Mouse (Mus musculus) lung, postnatal 0 days (tissue): ENCODE results near the gene Ell. TPM values are rescaled to one million over a fixed set of nuclear protein-coding genes. Genes with fewer than 3 reads are reported as not detected.

Source experiments
- ATAC-seq: fragments of 200-750 bp; cut with Nextera tagmentation; 2 replicates; pipeline ENCODE4 v1.8.0; 2017; ENCODE audit warnings: moderate library complexity
- DNase-seq: peaks from one replicate; pipeline ENCODE4 v3.0.0-alpha.2; 2016; ENCODE audit warnings: low spot score
- H3K27ac ChIP-seq: fragments of 300-500 bp; sonication (generic); 2 replicates; pipeline ENCODE4 v1.5.1; 2014; ENCODE audit warnings: antibody characterized with exemption, mild to moderate bottlenecking, low read length, mixed read lengths
- H3K27me3 ChIP-seq: fragments of 300-500 bp; sonication (generic); replicated peaks from 2 replicates; pipeline ENCODE4 v1.6.1; 2014; ENCODE audit warnings: low read length, mixed read lengths; ENCODE audit not compliant: insufficient read depth
- H3K36me3 ChIP-seq: fragments of 300-500 bp; sonication (generic); 2 replicates; pipeline ENCODE4 v1.6.1; 2014; ENCODE audit warnings: low read length, mixed read lengths; ENCODE audit not compliant: insufficient read depth
- H3K4me1 ChIP-seq: fragments of 300-500 bp; sonication (generic); 2 replicates; pipeline ENCODE4 v1.6.1; 2014; ENCODE audit warnings: antibody characterized with exemption, low read depth, low read length, mixed read lengths; ENCODE audit not compliant: insufficient read depth
- H3K4me2 ChIP-seq: fragments of 300-500 bp; sonication (generic); replicated peaks from 2 replicates; pipeline ENCODE4 v1.6.1; 2014; ENCODE audit warnings: low read depth, mild to moderate bottlenecking, low read length, moderate library complexity, mixed read lengths
- H3K4me3 ChIP-seq: fragments of 300-500 bp; sonication (generic); 2 replicates; pipeline ENCODE4 v1.5.1; 2014; ENCODE audit warnings: low read depth, low read length
- H3K9ac ChIP-seq: fragments of 300-500 bp; sonication (generic); replicated peaks from 2 replicates; pipeline ENCODE4 v1.6.1; 2014; ENCODE audit warnings: low read depth, mild to moderate bottlenecking
- H3K9me3 ChIP-seq: fragments of 300-500 bp; sonication (generic); 2 replicates; pipeline ENCODE4 v1.6.1; 2016; ENCODE audit warnings: low read length, mixed read lengths
- CTCF ChIP-seq: IDR thresholded peaks from 2 replicates; pipeline ENCODE4 v1.5.1; 2016; ENCODE audit warnings: antibody characterized with exemption, mild to moderate bottlenecking
- EP300 ChIP-seq: IDR thresholded peaks from 2 replicates; pipeline ENCODE4 v1.6.1; 2016; ENCODE audit warnings: antibody characterized with exemption, mild to moderate bottlenecking, control low read depth
- WGBS: fragments of 180-500 bp; shearing (Covaris S2); extraction: QIAGEN DNeasy Blood & Tissue Kit; methylation state at CpG from one replicate; pipeline ENCODE4 v1.1.7; 2014; 5-methylcytosine and 5-hydroxymethylcytosine counted together
- polyA plus RNA-seq: library from polyadenylated mRNA; unstranded; fragments of >200 nt; fragmentation: Nextera tagmentation; extraction: Ambion mirVana; gene quantifications from 2 replicates; pipeline ENCODE4 v1.2.1, GENCODE M21; 2015

Ell gene
- polyA plus RNA-seq, 1 experiment from 2014 or later = 13.0 TPM

GRCm38 (mm10) chr8:70551558-70552161 is 12.4 kb downstream of the Ell start:
- DNase-seq (no peak), ATAC-seq (no peak)
- Histone ChIP-seq H3K4me2 (no peak overlapping the region), H3K4me3 (no peak overlapping the region), H3K36me3 (no peaks in the 10 kb centered on the region), H3K9ac (no peak overlapping the region), H3K27me3 (no peaks in the 10 kb centered on the region), H3K4me1 (peaks cover 25% of the 10 kb centered on the region), H3K27ac (no peak overlapping the region; the same call in 1 of the 2 replicates), H3K9me3 (no peaks in the 10 kb centered on the region)
- WGBS = 23% methylated on average over 3 of the region's 3 CpGs
- TF ChIP-seq EP300 = no peak
- no peak for TF ChIP-seq CTCF

GRCm38 (mm10) chr8:70552836-70553235 is 13.6 kb downstream of the Ell start:
- peak; percentile 49 for DNase-seq
- Histone ChIP-seq H3K27me3 (no peaks in the 10 kb centered on the region), H3K9me3 (no peaks in the 10 kb centered on the region), H3K4me3 (no peak overlapping the region), H3K4me1 (peaks cover 28% of the 10 kb centered on the region), H3K4me2 (no peak overlapping the region), H3K27ac (no peak overlapping the region), H3K9ac (no peak overlapping the region), H3K36me3 (no peaks in the 10 kb centered on the region)
- no peak for TF ChIP-seq CTCF
- TF ChIP-seq EP300 = no peak
- peak; percentile 57 for ATAC-seq
- whole genome bisulfite sequencing = 0% methylated on average over 1 of the region's 1 CpGs

GRCm38 (mm10) chr8:70553740-70554139 is 14.5 kb downstream of the Ell start:
- ATAC-seq = peak; percentile 13; the same call in 1 of the 2 replicates

GRCm38 (mm10) chr8:70555079-70555747 is 16.0 kb downstream of the Ell start:
- no peaks in the 10 kb centered on the region for H3K36me3 ChIP-seq
- WGBS = 83% methylated on average over 4 of the region's 4 CpGs
- H3K4me2 ChIP-seq = no peak overlapping the region
- ATAC-seq = no peak
- no peak for DNase-seq
- TF ChIP-seq CTCF = no peak
- no peak for TF ChIP-seq EP300
- no peaks in the 10 kb centered on the region for H3K27me3 ChIP-seq
- peaks cover 36% of the 10 kb centered on the region for H3K4me1 ChIP-seq
- H3K9me3 ChIP-seq = no peaks in the 10 kb centered on the region
- H3K9ac ChIP-seq = no peak overlapping the region
- H3K27ac ChIP-seq = peak overlapping the region; percentile 20; the same call in 1 of the 2 replicates
- no peak overlapping the region for H3K4me3 ChIP-seq

More at GRCm38 (mm10) chr8:70553740-70554139, 14.5 kb downstream of the Ell start:
- TF ChIP-seq CTCF = no peak
- TF ChIP-seq EP300 = no peak
- Histone ChIP-seq H3K9ac (no peak overlapping the region), H3K9me3 (no peaks in the 10 kb centered on the region), H3K4me3 (no peak overlapping the region), H3K27me3 (no peaks in the 10 kb centered on the region), H3K4me2 (no peak overlapping the region), H3K36me3 (no peaks in the 10 kb centered on the region), H3K27ac (peak overlapping the region; percentile 22; the same call in 1 of the 2 replicates), H3K4me1 (peaks cover 32% of the 10 kb centered on the region)
- DNase-seq = peak; percentile 38

GRCm38 (mm10) chr8:70558334-70558733 is 19.1 kb downstream of the Ell start:
- H3K4me1 ChIP-seq = peaks cover 45% of the 10 kb centered on the region
- TF ChIP-seq CTCF = peak; percentile 57
- no peak for TF ChIP-seq EP300
- no peaks in the 10 kb centered on the region for H3K27me3 ChIP-seq
- no peak overlapping the region for H3K9ac ChIP-seq
- H3K36me3 ChIP-seq = no peaks in the 10 kb centered on the region
- peak; percentile 49 for DNase-seq
- WGBS = 52% methylated on average over 4 of the region's 4 CpGs
- H3K27ac ChIP-seq = no peak overlapping the region
- no peak overlapping the region for H3K4me3 ChIP-seq
- H3K9me3 ChIP-seq = no peaks in the 10 kb centered on the region
- H3K4me2 ChIP-seq = no peak overlapping the region
- no peak for ATAC-seq

GRCm38 (mm10) chr8:70558983-70559382 is 19.7 kb downstream of the Ell start:
- WGBS = 83% methylated on average over 3 of the region's 3 CpGs

More at GRCm38 (mm10) chr8:70558983-70559382, 19.7 kb downstream of the Ell start:
- Histone ChIP-seq H3K9me3 (no peaks in the 10 kb centered on the region), H3K4me3 (no peak overlapping the region), H3K4me1 (peaks cover 43% of the 10 kb centered on the region), H3K36me3 (no peaks in the 10 kb centered on the region), H3K27me3 (no peaks in the 10 kb centered on the region), H3K4me2 (no peak overlapping the region), H3K9ac (no peak overlapping the region), H3K27ac (no peak overlapping the region)
- DNase-seq (peak; percentile 42), ATAC-seq (no peak)
- TF ChIP-seq CTCF = peak; percentile 50
- no peak for TF ChIP-seq EP300
